Mouse (Mus musculus) heart, adult 2 months (tissue): ENCODE data around the gene H1f0.

Source experiments
- CTCF ChIP-seq: fragments of 200-600 bp; IDR thresholded peaks from 2 replicates; pipeline ENCODE4 v1.8.1; 2022; ENCODE audit warnings: antibody characterized with exemption, mild to moderate bottlenecking, moderate library complexity
- EP300 ChIP-seq: fragments of 200-500 bp; IDR thresholded peaks from 2 replicates; pipeline ENCODE4 v1.6.1; 2011; ENCODE audit warnings: low read depth, low read length, control low read depth; ENCODE audit not compliant: insufficient read depth
- POLR2A ChIP-seq: fragments of 200-500 bp; IDR thresholded peaks from 2 replicates; pipeline ENCODE4 v1.6.1; 2011; ENCODE audit warnings: mild to moderate bottlenecking, low read depth, low read length, control low read depth; ENCODE audit not compliant: insufficient read depth

DNA sequence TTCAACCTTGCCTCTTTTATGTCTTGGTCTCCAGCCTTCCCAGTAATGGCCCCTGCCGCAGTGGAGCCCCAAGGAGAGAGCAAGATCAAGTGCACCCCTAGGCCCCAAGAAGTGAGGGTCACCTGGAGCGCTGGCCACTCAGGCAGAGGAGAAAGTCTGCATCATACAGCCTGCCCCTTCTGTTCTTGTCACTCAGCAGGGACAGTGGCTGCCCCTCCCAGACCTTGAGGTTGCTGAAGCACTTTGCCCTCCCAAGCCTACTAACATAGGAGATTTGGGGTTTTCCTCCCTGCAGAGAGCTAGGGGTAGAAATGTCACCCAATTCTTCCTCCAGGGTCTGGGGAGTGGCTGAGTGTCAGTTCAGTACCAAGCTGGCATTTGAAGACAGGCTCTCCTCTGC is 24.1 kb downstream of the H1f0 start:
- TF ChIP-seq CTCF (no peak), EP300 (no peak), POLR2A (no peak)
